In genomic region chr5:43354351-43354942, GRCm38 (mm10) we compare ENCODE assay signal across 8 mouse cellular contexts.
DNase-seq lines count a peak whose midpoint lies in the region; ATAC-seq and TF ChIP-seq lines count a peak whose summit lies in the region.

No protein-coding gene starts in this region.

- no peak for TF ChIP-seq POLR2A in bone marrow, adult 2 months (IDR thresholded peaks at IDR 0.05; ENCODE audit: borderline replicate concordance, control insufficient read depth, low read depth, low read length)

- no peaks in the 10 kb centered on the region; the same call in 1 of the 2 replicates for H3K4me1 ChIP-seq in bone marrow, adult 2 months (ENCODE audit: control insufficient read depth, insufficient read depth, low read length)
- no peaks in the 10 kb centered on the region for H3K4me1 ChIP-seq in hindbrain, embryonic 11.5 days (replicated peaks; ENCODE audit: control insufficient read depth, insufficient read depth, low read length)
- peaks cover 24% of the 10 kb centered on the region for H3K4me1 ChIP-seq in neural tube, embryonic 14.5 days (ENCODE audit: control insufficient read depth, insufficient read depth, low read length)

- H3K27ac ChIP-seq in bone marrow, adult 2 months (ENCODE audit: control insufficient read depth, insufficient read depth, low read depth, low read length, poor library complexity) = peak overlapping the region; percentile 48
- no peak overlapping the region for H3K27ac ChIP-seq in hindbrain, embryonic 11.5 days (ENCODE audit: low read depth, low read length)
- 0 out of 2 replicates have a peak overlapping the region, but pooled peaks have one; percentile 28 for H3K27ac ChIP-seq in neural tube, embryonic 14.5 days (ENCODE audit: low read depth, low read length)

- H3K9me3 ChIP-seq in hindbrain, embryonic 11.5 days (ENCODE audit: control insufficient read depth, low read length) = no peaks in the 10 kb centered on the region
- no peaks in the 10 kb centered on the region for H3K9me3 ChIP-seq in neural tube, embryonic 14.5 days (ENCODE audit: control insufficient read depth, low read length)

- no peaks in the 10 kb centered on the region for H3K27me3 ChIP-seq in hindbrain, embryonic 11.5 days (ENCODE audit: control insufficient read depth, insufficient read depth, low read length)
- no peaks in the 10 kb centered on the region for H3K27me3 ChIP-seq in neural tube, embryonic 14.5 days (ENCODE audit: control insufficient read depth, insufficient read depth, low read length)

- 28% methylated on average over 14 of the region's 14 CpGs for WGBS in bone marrow, adult 2 months
- WGBS in hindbrain, embryonic 11.5 days = 52% methylated on average over 14 of the region's 14 CpGs
- 41% methylated on average over 14 of the region's 14 CpGs for WGBS in neural tube, embryonic 14.5 days

- H3K4me2 ChIP-seq in hindbrain, embryonic 11.5 days (replicated peaks; ENCODE audit: low read depth, low read length) = peak overlapping the region; percentile 24; the same call in 1 of the 2 replicates
- H3K4me2 ChIP-seq in neural tube, embryonic 14.5 days (ENCODE audit: low read depth, low read length) = peak overlapping the region; percentile 42

- DNase-seq in embryo, embryonic 10 days (ENCODE audit: low spot score) = peak; percentile 6
- DNase-seq in embryo, embryonic 10.5 days (ENCODE audit: low spot score) = no peak
- no peak for DNase-seq in hindbrain, embryonic 11.5 days (ENCODE audit: low spot score)
- peak; percentile 8 to 30 for DNase-seq in lung, adult 18-20 months
- DNase-seq in ovary, adult 18-20 months (ENCODE audit: low spot score) = no peak
- DNase-seq in natural killer cell, adult 2 months (ENCODE audit: low spot score in 2 of 2) = no peak

- peak; percentile 22; the same call in 1 of the 2 replicates for ATAC-seq in hindbrain, embryonic 11.5 days (ENCODE audit: low FRiP score)
- peak; percentile 3; the same call in 1 of the 2 replicates for ATAC-seq in neural tube, embryonic 14.5 days (ENCODE audit: low read depth)

- no peak overlapping the region for H3K9ac ChIP-seq in hindbrain, embryonic 11.5 days (ENCODE audit: low read depth, low read length)
- H3K9ac ChIP-seq in neural tube, embryonic 14.5 days (replicated peaks; ENCODE audit: low read depth, low read length) = no peak overlapping the region

- no peak for TF ChIP-seq CTCF in bone marrow, adult 2 months (IDR thresholded peaks at IDR 0.05; ENCODE audit: control insufficient read depth, insufficient read depth, low read length)

- peak overlapping the region; percentile 18 for H3K4me3 ChIP-seq in bone marrow, adult 2 months (replicated peaks; ENCODE audit: control insufficient read depth, low read depth, low read length)
- no peak overlapping the region for H3K4me3 ChIP-seq in hindbrain, embryonic 11.5 days (ENCODE audit: low read depth, low read length)
- peak overlapping the region; percentile 9 for H3K4me3 ChIP-seq in neural tube, embryonic 14.5 days (ENCODE audit: low read depth, low read length)

- no peaks in the 10 kb centered on the region for H3K36me3 ChIP-seq in hindbrain, embryonic 11.5 days (ENCODE audit: control insufficient read depth, insufficient read depth, low read length)
- H3K36me3 ChIP-seq in neural tube, embryonic 14.5 days (ENCODE audit: control insufficient read depth, insufficient read depth, low read length) = no peaks in the 10 kb centered on the region

Comparison
In these comparisons a context has a peak if more than half of its experiments do, and no peak if none do; other contexts are left out.
1. DNase-seq: peak in embryo, embryonic 10 days (single experiment) and lung, adult 18-20 months (2 of 2); none in embryo, embryonic 10.5 days (single experiment), hindbrain, embryonic 11.5 days (single experiment), ovary, adult 18-20 months (single experiment) and natural killer cell, adult 2 months (0 of 2).